Mouse (Mus musculus) spleen, postnatal 36 days (tissue): ENCODE data around the gene Dgat2.
A peak's percentile ranks its signal among the peaks of the same experiment; 100 is the strongest.

Source experiments
- DNase-seq, 2 experiments: peaks; one replicate each; pipeline ENCODE4 v3.0.0; 2022; ENCODE audit warnings: low spot score in 2 of 2, mixed read lengths in 1 of 2

Gene Dgat2

GRCm38 (mm10) chr7:99182432-99183172 is at the start of gene Dgat2:
Gene Dgat2 (minus strand): TSS chr7:99182719.
- peak; percentile 82 to 87 for DNase-seq

DNA sequence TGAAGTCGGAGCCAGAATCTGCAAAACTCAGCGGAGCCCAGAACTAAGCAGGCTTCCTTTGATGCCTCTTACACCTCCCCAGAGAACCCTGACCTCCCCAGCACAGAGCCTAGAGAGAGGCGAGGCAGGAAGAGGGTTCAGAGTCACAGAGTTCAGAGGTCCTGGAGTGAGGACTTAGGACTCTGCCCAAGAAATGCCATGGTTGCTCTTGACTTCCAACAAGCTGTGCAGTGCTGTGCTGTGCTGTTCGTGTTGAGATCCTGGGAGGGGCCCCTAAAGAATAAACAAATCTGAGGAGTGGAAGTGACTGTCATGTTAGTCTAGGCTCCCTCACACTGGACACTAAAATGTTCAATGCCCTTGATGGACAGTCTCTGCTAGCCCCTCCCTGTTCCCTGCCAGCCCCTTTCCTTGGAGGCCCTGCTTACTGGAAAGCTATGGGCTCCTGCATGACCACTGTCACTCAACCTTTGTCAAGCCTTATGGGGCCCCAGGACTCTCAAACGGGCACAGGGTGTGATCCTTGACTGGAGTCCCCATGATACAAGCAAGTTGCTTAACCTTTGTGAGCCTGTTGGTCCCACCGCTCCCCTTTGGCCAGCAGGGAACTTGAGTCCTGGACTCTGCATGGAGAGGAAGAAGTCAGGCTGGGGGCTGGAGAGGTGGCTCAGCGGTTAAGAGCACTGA is 47.7 kb upstream of the Dgat2 start:
- DNase-seq: no peak

GRCm38 (mm10) chr7:99229411-99229810 is 46.9 kb upstream of the Dgat2 start:
- DNase-seq: no peak

- no peak for DNase-seq
Observed at GRCm38 (mm10) chr7:99228825-99229224, 46.3 kb upstream of the Dgat2 start.

DNA sequence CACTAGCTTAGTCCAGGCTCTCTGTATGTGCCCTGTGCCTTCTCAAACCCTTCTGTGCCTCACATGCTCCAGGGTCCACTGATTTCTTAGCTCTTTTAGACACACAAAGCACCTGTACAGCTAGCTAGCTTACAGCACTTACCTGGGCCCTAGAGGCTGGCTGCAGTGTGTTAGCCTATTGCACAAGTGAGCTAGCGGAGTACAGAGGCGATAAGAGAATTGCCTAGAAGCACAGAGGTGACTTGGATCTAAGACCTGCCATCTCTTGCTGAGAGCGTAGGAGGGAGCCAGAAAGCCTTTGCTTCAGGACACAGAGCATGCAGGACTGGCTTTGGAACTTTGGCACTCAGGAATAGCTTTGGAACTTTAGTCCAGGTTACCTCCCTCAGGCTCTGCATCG is 44.7 kb upstream of the Dgat2 start:
- DNase-seq: no peak

DNA sequence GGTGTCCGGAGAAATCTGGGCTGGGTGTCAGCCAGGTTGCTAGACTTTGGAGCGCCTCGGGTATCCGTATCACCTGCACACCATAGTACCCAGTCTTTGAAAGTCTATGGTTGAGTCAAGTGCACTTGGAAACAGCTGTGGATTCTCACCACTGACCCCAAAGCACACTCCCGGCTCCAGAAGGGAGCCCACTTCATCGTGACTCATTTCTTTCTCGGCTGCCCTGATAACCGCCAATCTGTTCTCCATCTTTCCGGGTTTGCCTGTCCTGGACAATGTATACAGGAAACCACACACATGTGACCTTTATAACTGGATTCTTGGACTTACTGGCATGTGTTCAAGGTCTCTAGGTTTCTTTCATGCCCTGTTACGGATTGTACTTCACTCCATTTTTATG is 44.1 kb upstream of the Dgat2 start:
- DNase-seq: no peak

DNA sequence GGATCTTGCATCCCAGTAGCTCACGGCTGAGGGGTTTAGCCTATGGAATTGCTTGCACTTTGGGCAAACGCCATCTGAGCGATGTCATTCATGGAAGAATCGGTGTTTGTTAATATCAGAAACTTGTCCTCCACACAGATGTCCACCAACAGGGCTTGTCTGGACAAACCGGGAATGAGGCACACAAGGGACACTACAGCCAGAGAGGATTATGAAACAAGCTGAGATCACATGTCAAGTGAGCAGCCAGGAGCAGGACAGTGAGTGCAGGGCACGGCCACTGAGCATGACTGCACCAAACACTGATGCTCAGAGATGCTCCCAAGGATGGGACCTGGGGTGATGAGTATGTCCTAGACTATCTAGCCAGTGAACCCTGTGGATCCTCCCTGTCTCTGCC is 42.9 kb upstream of the Dgat2 start:
- DNase-seq: no peak

GRCm38 (mm10) chr7:99224648-99225190 is 42.2 kb upstream of the Dgat2 start:
- DNase-seq: no peak

DNA sequence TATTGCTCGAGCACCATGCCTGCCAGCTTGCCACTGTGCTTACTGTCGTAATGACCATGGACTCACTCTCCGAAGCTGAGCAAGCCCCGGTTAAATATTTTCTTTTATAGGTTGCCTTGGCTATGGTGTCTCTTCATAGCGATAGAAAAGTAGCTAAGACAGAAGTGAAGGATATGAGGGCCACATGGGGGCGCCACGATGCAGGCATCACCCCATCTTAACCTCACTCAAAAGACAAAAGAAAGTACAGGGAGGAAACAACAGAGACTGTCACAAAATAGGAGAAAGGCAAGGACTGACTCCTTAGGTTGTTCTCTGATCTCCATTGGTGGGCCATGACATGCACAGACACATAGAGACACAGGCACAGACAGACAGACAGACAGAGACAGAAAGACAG is 41.7 kb upstream of the Dgat2 start:
- no peak for DNase-seq

GRCm38 (mm10) chr7:99217338-99218074 is 35.0 kb upstream of the Dgat2 start:
- DNase-seq: no peak

- DNase-seq: no peak
Observed at GRCm38 (mm10) chr7:99215347-99215855, 32.9 kb upstream of the Dgat2 start.

DNA sequence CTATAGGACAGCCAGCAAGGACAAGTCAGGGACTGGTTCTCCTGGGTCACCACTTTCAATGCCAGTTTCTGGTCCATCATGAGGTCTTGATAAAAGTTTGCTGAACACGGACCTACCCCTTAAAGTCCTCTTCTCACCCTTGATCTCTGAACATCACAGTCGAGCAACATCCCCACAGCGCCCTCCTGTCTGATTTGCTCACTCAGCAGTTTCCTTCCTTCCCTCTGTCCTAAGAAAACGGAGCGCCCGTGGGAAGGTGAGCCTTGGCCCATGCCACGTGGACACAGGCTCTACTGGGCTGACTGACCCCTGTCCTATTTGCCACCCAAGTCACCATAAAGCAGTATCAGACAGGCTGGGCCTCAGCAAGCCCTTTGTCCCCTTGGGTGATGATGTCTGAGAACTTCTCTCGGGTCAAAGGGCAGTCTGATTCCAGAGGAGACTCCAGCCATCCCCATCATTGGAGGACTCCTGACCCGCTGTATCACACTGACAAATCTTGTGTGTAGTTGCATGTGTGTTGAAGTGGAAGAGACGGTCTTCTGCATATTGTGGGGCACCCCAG is 32.2 kb upstream of the Dgat2 start:
- DNase-seq: no peak

- no peak for DNase-seq
Observed at GRCm38 (mm10) chr7:99213686-99214085, 31.2 kb upstream of the Dgat2 start.

DNA sequence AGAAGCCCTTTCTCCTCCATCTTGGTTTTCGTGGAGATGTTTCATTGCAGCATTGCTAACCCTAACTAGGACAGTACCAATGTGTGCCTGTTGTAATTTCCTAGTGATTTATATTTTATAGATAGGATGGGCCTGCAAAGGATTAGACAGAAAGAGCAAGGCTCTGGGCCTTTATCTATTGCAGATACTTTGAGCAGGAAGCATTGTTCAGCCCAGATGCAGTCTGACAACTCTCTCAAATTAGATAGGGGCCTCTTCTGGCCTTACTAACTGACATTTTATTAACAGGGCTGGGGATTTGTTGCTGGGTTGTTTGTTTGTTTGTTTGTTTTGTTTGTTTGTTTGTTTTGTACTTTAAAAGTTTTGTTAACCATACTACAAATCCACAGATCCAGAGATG is 30.5 kb upstream of the Dgat2 start:
- DNase-seq: no peak

GRCm38 (mm10) chr7:99208704-99209103 is 26.2 kb upstream of the Dgat2 start:
- no peak for DNase-seq

GRCm38 (mm10) chr7:99206364-99206763 is 23.8 kb upstream of the Dgat2 start:
- DNase-seq: no peak

DNA sequence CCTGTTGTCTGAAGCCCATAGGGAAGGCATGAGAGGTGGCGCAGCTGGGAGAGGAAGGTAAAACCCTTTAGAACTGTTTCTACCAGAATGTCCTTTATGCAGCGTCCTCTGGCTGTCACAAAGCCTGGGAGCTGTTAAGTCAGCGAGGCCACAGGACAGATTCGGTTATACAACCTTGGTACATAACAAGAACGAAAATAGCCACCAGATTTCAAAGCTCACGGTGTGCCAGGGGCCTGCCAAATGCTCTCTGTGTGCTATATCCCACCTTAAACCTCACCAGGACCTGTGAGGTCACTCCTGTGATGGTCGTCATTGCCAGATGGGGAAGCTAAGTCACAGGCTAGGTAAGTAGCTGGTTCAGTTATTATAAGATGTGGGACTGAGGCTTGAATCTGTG is 19.6 kb upstream of the Dgat2 start:
- DNase-seq: no peak

DNA sequence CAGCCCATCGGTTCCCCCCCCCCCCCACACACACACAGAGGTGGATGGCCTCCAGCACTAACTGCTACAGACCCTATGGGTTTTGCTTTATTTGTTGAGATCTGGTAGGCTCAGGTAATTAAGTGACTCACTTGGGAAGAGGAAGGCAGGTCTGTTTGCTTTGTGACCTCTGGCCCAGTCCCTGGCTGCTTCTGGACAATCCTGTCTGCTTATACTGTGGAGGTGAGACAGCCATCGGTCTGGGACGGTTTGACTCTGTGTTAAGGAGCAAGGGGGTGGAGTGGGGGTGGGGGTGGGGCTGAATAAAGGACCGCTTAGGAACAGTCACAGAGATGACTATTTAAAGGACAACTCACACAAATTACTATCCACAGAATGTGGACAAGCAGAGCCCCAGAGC is 17.8 kb upstream of the Dgat2 start:
- no peak for DNase-seq

DNA sequence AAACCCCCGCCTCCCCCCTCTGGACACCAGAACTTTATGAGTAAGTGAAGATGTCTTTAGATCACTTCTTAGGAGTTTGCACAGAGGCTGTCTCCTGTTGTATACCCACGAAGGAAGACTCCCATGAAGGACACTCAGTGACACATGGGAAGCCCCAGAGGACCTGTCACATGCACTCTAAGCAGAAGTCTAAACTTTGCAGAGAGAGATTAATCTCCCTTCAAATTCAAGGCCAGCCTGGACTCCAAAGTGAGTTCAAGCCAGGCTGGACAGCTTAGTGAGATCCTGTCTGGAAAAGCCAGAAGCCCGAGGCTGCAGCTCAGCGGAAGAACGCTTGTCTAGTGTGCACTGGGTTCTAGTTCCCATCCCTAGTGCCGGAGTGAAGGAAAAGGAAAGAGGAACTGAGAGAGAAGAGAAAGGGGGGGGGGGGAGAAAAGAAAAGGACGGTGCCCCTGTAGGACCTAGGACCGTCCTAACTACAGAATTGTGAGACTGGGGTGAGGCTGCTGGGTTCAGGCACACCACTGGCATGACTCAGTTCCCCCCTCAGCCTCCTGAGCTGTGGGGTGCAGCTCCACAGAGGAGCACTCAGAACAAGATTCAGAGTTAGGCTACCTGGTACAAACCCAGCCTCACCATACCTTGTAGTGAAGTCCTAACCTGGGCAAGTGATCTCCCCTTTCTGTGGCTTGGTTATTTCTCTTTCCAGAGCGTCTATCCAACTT is 17.1 kb upstream of the Dgat2 start:
- DNase-seq: no peak

GRCm38 (mm10) chr7:99198811-99199210 is 16.3 kb upstream of the Dgat2 start:
- DNase-seq: no peak

DNA sequence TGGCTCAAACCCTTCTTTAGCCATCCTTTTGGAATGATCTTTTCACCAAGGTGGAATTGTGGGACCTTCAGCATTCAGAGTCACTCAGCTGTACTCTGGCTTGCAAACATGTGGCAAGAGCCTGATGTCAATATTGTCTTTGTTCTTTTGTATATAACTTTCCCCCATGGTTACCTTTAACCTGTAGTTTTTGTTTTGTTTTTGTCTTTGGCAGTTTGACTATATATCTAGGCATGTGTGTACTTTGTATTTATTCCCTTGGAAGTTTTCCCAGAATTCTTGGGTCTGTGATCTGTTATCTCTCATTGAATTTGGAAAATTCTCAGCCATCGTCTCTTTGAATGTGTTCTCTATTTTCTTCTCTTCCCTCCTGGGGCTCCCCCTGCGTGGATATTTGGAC is 12.0 kb upstream of the Dgat2 start:
- no peak for DNase-seq
